In genomic region chrX:163848510-163849199, GRCm38 (mm10) we compare ENCODE assay signal across 14 mouse cellular contexts.
A peak's percentile ranks its signal among the peaks of the same experiment; 100 is the strongest.
DNase-seq lines count a peak whose midpoint lies in the region; ATAC-seq lines count a peak whose summit lies in the region.
"Had no signal": no experiment of that assay in that cellular context is flagged by ENCODE, and none has a peak within 500 bp of the region (broad histone marks: within the 10 kb centered on the region; RNA-seq: fewer than 3 reads in every experiment).

No protein-coding gene starts in this region.

- H3K4me2 ChIP-seq in lung, embryonic 16.5 days (ENCODE audit: low read depth, low read length) = no peak overlapping the region

- H3K9me3 ChIP-seq in lung, embryonic 16.5 days (ENCODE audit: control insufficient read depth, low read length) = no peaks in the 10 kb centered on the region

- H3K9ac ChIP-seq in lung, embryonic 16.5 days (ENCODE audit: low read length) = no peak overlapping the region

- no peak for DNase-seq in lung, postnatal 36 days
- DNase-seq in cerebellum, postnatal 25 days = peak; percentile 70 to 79
- peak; percentile 27 to 29 for DNase-seq in right cerebral cortex, adult 2 months (ENCODE audit: low spot score in 2 of 2)
- DNase-seq in adipocyte (ENCODE audit: low spot score) = no peak
- DNase-seq in kidney, postnatal 10 days = no peak
- no peak for DNase-seq in layer of hippocampus, postnatal 10 days (ENCODE audit: low spot score in 2 of 2)
- DNase-seq: heart, postnatal 14 days; kidney, adult 9 months; lung, postnatal 14 days; spleen, adult 18-20 months; thymus, adult 2 months had no signal

- H3K36me3 ChIP-seq in lung, embryonic 16.5 days (ENCODE audit: control insufficient read depth, insufficient read depth, low read length) = no peaks in the 10 kb centered on the region

- WGBS in lung, embryonic 16.5 days = 35% methylated on average over 8 of the region's 8 CpGs

- peak; percentile 77 for ATAC-seq in lung, embryonic 16.5 days (ENCODE audit: low read depth)
- peak; percentile 54 for ATAC-seq in activated CD4-positive, CD25-positive, alpha-beta regulatory T cell, adult 4 months

- no peaks in the 10 kb centered on the region for H3K4me1 ChIP-seq in lung, embryonic 16.5 days (replicated peaks; ENCODE audit: control insufficient read depth, insufficient read depth, low read length)

- H3K4me3 ChIP-seq in lung, embryonic 16.5 days (ENCODE audit: low read length) = no peak overlapping the region
- H3K4me3 ChIP-seq: erythroblast, embryonic 14.5 days had no signal

- H3K27ac ChIP-seq in lung, embryonic 16.5 days (ENCODE audit: low read length) = no peak overlapping the region

- H3K27me3 ChIP-seq in lung, embryonic 16.5 days (ENCODE audit: control insufficient read depth, insufficient read depth, low read depth, low read length) = no peaks in the 10 kb centered on the region; the same call in 1 of the 2 replicates

Comparison
In these comparisons a context has a peak if more than half of its experiments do, and no peak if none do; other contexts are left out.
1. DNase-seq: peak in cerebellum, postnatal 25 days (2 of 2) and right cerebral cortex, adult 2 months (2 of 2); none in lung, postnatal 36 days (single experiment), adipocyte (single experiment), kidney, postnatal 10 days (single experiment) and layer of hippocampus, postnatal 10 days (0 of 2).